Mouse (Mus musculus): ENCODE data around the gene Macf1. TPM values are rescaled to one million over a fixed set of nuclear protein-coding genes. Genes with fewer than 3 reads are reported as not detected.
A peak's percentile ranks its signal among the peaks of the same experiment; 100 is the strongest.

The Macf1 gene
- polyA plus RNA-seq (2014; fragmentation: Nextera tagmentation; extraction: Ambion mirVana), result 68.5 and 108 TPM in 2 replicates

GRCm38 (mm10) chr4:123684260-123684659, at the start of gene Macf1:
TSS of gene Macf1 (minus strand) at chr4:123684360.
- H3K27ac ChIP-seq (ENCODE audit: low read depth, low read length), result no peak within 1 kb of the TSS
- no peaks in the 10 kb centered on the region for H3K36me3 ChIP-seq (ENCODE audit: control insufficient read depth, insufficient read depth, low read length)
- no peak within 1 kb of the TSS for H3K4me3 ChIP-seq (ENCODE audit: low read depth, low read length)
- 78% methylated on average over 3 of the region's 3 CpGs for WGBS (ENCODE audit: insufficient replicate concordance)
- no peak for ATAC-seq (replicated peaks; ENCODE audit: insufficient number of reproducible peaks, low FRiP score, low TSS enrichment)
- H3K4me2 ChIP-seq, result no peak within 1 kb of the TSS
- H3K27me3 ChIP-seq (ENCODE audit: control insufficient read depth, insufficient read depth, low read length), result peaks cover 11% of the 10 kb centered on the region; the same call in 1 of the 2 replicates
- H3K9me3 ChIP-seq (replicated peaks; ENCODE audit: control insufficient read depth, low read length), result no peaks in the 10 kb centered on the region
- no peak within 1 kb of the TSS for H3K9ac ChIP-seq (ENCODE audit: low read depth, low read length)
- peaks cover 28% of the 10 kb centered on the region for H3K4me1 ChIP-seq (ENCODE audit: control insufficient read depth, insufficient read depth, low read length)

GRCm38 (mm10) chr4:123733532-123733931, 49.4 kb upstream of the Macf1 start:
- Histone ChIP-seq H3K4me3 (ENCODE audit: low read depth, low read length) (no peak overlapping the region), H3K4me1 (ENCODE audit: control insufficient read depth, insufficient read depth, low read length) (no peaks in the 10 kb centered on the region), H3K9ac (ENCODE audit: low read depth, low read length) (no peak overlapping the region), H3K27me3 (ENCODE audit: control insufficient read depth, insufficient read depth, low read length) (no peaks in the 10 kb centered on the region), H3K4me2 (no peak overlapping the region), H3K27ac (ENCODE audit: low read depth, low read length) (no peak overlapping the region), H3K9me3 (replicated peaks; ENCODE audit: control insufficient read depth, low read length) (no peaks in the 10 kb centered on the region), H3K36me3 (ENCODE audit: control insufficient read depth, insufficient read depth, low read length) (peaks cover 14% of the 10 kb centered on the region)
- WGBS (ENCODE audit: insufficient replicate concordance), result 88% methylated on average over 9 of the region's 9 CpGs
- ATAC-seq (replicated peaks; ENCODE audit: insufficient number of reproducible peaks, low FRiP score, low TSS enrichment), result no peak

- WGBS (ENCODE audit: insufficient replicate concordance), result 78% methylated on average over 2 of the region's 2 CpGs
These were observed 48.8 kb upstream of the Macf1 start for GRCm38 (mm10) chr4:123732921-123733320.

GRCm38 (mm10) chr4:123732163-123732910, 48.2 kb upstream of the Macf1 start:
- Histone ChIP-seq H3K4me2 (no peak overlapping the region), H3K9ac (ENCODE audit: low read depth, low read length) (no peak overlapping the region), H3K4me1 (ENCODE audit: control insufficient read depth, insufficient read depth, low read length) (no peaks in the 10 kb centered on the region), H3K27me3 (ENCODE audit: control insufficient read depth, insufficient read depth, low read length) (no peaks in the 10 kb centered on the region), H3K36me3 (ENCODE audit: control insufficient read depth, insufficient read depth, low read length) (peaks cover 5% of the 10 kb centered on the region), H3K9me3 (replicated peaks; ENCODE audit: control insufficient read depth, low read length) (no peaks in the 10 kb centered on the region), H3K4me3 (ENCODE audit: low read depth, low read length) (no peak overlapping the region), H3K27ac (ENCODE audit: low read depth, low read length) (no peak overlapping the region)
- ATAC-seq (replicated peaks; ENCODE audit: insufficient number of reproducible peaks, low FRiP score, low TSS enrichment), result no peak
- WGBS (ENCODE audit: insufficient replicate concordance), result 92% methylated on average over 4 of the region's 4 CpGs

More at GRCm38 (mm10) chr4:123732921-123733320, 48.8 kb upstream of the Macf1 start:
- Histone ChIP-seq H3K27ac (ENCODE audit: low read depth, low read length) (no peak overlapping the region), H3K36me3 (ENCODE audit: control insufficient read depth, insufficient read depth, low read length) (peaks cover 8% of the 10 kb centered on the region), H3K4me1 (ENCODE audit: control insufficient read depth, insufficient read depth, low read length) (no peaks in the 10 kb centered on the region), H3K4me2 (no peak overlapping the region), H3K9me3 (replicated peaks; ENCODE audit: control insufficient read depth, low read length) (no peaks in the 10 kb centered on the region), H3K9ac (ENCODE audit: low read depth, low read length) (no peak overlapping the region), H3K27me3 (ENCODE audit: control insufficient read depth, insufficient read depth, low read length) (no peaks in the 10 kb centered on the region), H3K4me3 (ENCODE audit: low read depth, low read length) (no peak overlapping the region)
- ATAC-seq (replicated peaks; ENCODE audit: insufficient number of reproducible peaks, low FRiP score, low TSS enrichment), result 0 out of 2 replicates have a peak, but pooled peaks have one; percentile 22

- no peaks in the 10 kb centered on the region for H3K36me3 ChIP-seq (ENCODE audit: control insufficient read depth, insufficient read depth, low read length)
- H3K9me3 ChIP-seq (replicated peaks; ENCODE audit: control insufficient read depth, low read length), result no peaks in the 10 kb centered on the region
- no peak overlapping the region for H3K27ac ChIP-seq (ENCODE audit: low read depth, low read length)
- 81% methylated on average over 4 of the region's 4 CpGs for WGBS (ENCODE audit: insufficient replicate concordance)
- no peak overlapping the region for H3K4me3 ChIP-seq (ENCODE audit: low read depth, low read length)
- no peak overlapping the region for H3K9ac ChIP-seq (ENCODE audit: low read depth, low read length)
- H3K4me2 ChIP-seq, result no peak overlapping the region
- peaks cover 3% of the 10 kb centered on the region; the same call in 1 of the 2 replicates for H3K4me1 ChIP-seq (ENCODE audit: control insufficient read depth, insufficient read depth, low read length)
- H3K27me3 ChIP-seq (ENCODE audit: control insufficient read depth, insufficient read depth, low read length), result no peaks in the 10 kb centered on the region
- ATAC-seq (replicated peaks; ENCODE audit: insufficient number of reproducible peaks, low FRiP score, low TSS enrichment), result no peak
These were observed 37.6 kb upstream of the Macf1 start for GRCm38 (mm10) chr4:123721761-123722160.

GRCm38 (mm10) chr4:123718434-123718780, 34.2 kb upstream of the Macf1 start:
- Histone ChIP-seq H3K27me3 (ENCODE audit: control insufficient read depth, insufficient read depth, low read length) (no peaks in the 10 kb centered on the region), H3K4me2 (peak overlapping the region; percentile 73), H3K4me1 (ENCODE audit: control insufficient read depth, insufficient read depth, low read length) (peaks cover 3% of the 10 kb centered on the region; the same call in 1 of the 2 replicates), H3K9ac (ENCODE audit: low read depth, low read length) (peak overlapping the region; percentile 64), H3K36me3 (ENCODE audit: control insufficient read depth, insufficient read depth, low read length) (peaks cover 12% of the 10 kb centered on the region; the same call in 1 of the 2 replicates), H3K9me3 (replicated peaks; ENCODE audit: control insufficient read depth, low read length) (no peaks in the 10 kb centered on the region), H3K27ac (ENCODE audit: low read depth, low read length) (peak overlapping the region; percentile 72), H3K4me3 (ENCODE audit: low read depth, low read length) (peak overlapping the region; percentile 94)
- ATAC-seq (replicated peaks; ENCODE audit: insufficient number of reproducible peaks, low FRiP score, low TSS enrichment), result no peak
- WGBS (ENCODE audit: insufficient replicate concordance), result 19% methylated on average over 7 of the region's 7 CpGs

GRCm38 (mm10) chr4:123717574-123718433, 33.6 kb upstream of the Macf1 start, which contains the start of gene Ndufs5:
TSS of gene Ndufs5 (minus strand) at chr4:123718202.
- peak within 1 kb of the TSS; percentile 94 for H3K4me3 ChIP-seq (ENCODE audit: low read depth, low read length)
- peak within 1 kb of the TSS; percentile 92 for H3K9ac ChIP-seq (ENCODE audit: low read depth, low read length)
- peaks cover 3% of the 10 kb centered on the region; the same call in 1 of the 2 replicates for H3K4me1 ChIP-seq (ENCODE audit: control insufficient read depth, insufficient read depth, low read length)
- peak within 1 kb of the TSS; percentile 72 for H3K27ac ChIP-seq (ENCODE audit: low read depth, low read length)
- no peaks in the 10 kb centered on the region for H3K9me3 ChIP-seq (replicated peaks; ENCODE audit: control insufficient read depth, low read length)
- H3K36me3 ChIP-seq (ENCODE audit: control insufficient read depth, insufficient read depth, low read length), result peaks cover 12% of the 10 kb centered on the region; the same call in 1 of the 2 replicates
- peak within 1 kb of the TSS; percentile 73 for H3K4me2 ChIP-seq
- H3K27me3 ChIP-seq (ENCODE audit: control insufficient read depth, insufficient read depth, low read length), result no peaks in the 10 kb centered on the region
- ATAC-seq (replicated peaks; ENCODE audit: insufficient number of reproducible peaks, low FRiP score, low TSS enrichment), result peak; percentile 92
- under 1% methylated on average over 40 of the region's 40 CpGs for WGBS (ENCODE audit: insufficient replicate concordance)

GRCm38 (mm10) chr4:123712431-123712830, 28.3 kb upstream of the Macf1 start:
- peaks cover 15% of the 10 kb centered on the region; the same call in 1 of the 2 replicates for H3K36me3 ChIP-seq (ENCODE audit: control insufficient read depth, insufficient read depth, low read length)
- 91% methylated on average over 1 of the region's 3 CpGs for WGBS (ENCODE audit: insufficient replicate concordance)
- no peak for ATAC-seq (replicated peaks; ENCODE audit: insufficient number of reproducible peaks, low FRiP score, low TSS enrichment)

More at GRCm38 (mm10) chr4:123712431-123712830, 28.3 kb upstream of the Macf1 start:
- Histone ChIP-seq H3K4me3 (ENCODE audit: low read depth, low read length) (no peak overlapping the region), H3K27me3 (ENCODE audit: control insufficient read depth, insufficient read depth, low read length) (no peaks in the 10 kb centered on the region), H3K9ac (ENCODE audit: low read depth, low read length) (no peak overlapping the region), H3K4me2 (no peak overlapping the region), H3K9me3 (replicated peaks; ENCODE audit: control insufficient read depth, low read length) (no peaks in the 10 kb centered on the region), H3K4me1 (ENCODE audit: control insufficient read depth, insufficient read depth, low read length) (no peaks in the 10 kb centered on the region), H3K27ac (ENCODE audit: low read depth, low read length) (no peak overlapping the region)

Measured in heart, embryonic 11.5 days (tissue).